Mouse (Mus musculus) urinary bladder, adult 18-20 months (tissue): Measurements from ENCODE around the gene Rarb.
"Not testable (repeated sequence)": the region's sequence is repeated elsewhere in the genome, so short reads cannot be mapped to it uniquely, and the experiment has no call there.

Experiments used
- DNase-seq, 2 experiments: peaks; one replicate each; pipeline ENCODE4 v3.0.0; 2022; ENCODE audit warnings: low spot score in 2 of 2, mixed read lengths in 2 of 2

Rarb gene

GRCm38 (mm10) chr14:16818602-16819250 lies at the start of gene Rarb:
TSS of gene Rarb (minus strand) at chr14:16819156.
- no peak for DNase-seq

- no peak for DNase-seq
Measured at GRCm38 (mm10) chr14:16842036-16842435, 23.1 kb upstream of the Rarb start.

GRCm38 (mm10) chr14:16841597-16841989 lies 22.6 kb upstream of the Rarb start:
- DNase-seq: no peak

- peak in 1 of 2 experiments; percentile 11 for DNase-seq
Measured at GRCm38 (mm10) chr14:16840951-16841596, 22.1 kb upstream of the Rarb start.

GRCm38 (mm10) chr14:16840135-16840534 lies 21.2 kb upstream of the Rarb start:
- DNase-seq: no peak

- DNase-seq: no peak
Measured at GRCm38 (mm10) chr14:16815096-16815741, 3.7 kb downstream of the Rarb start.

GRCm38 (mm10) chr14:16806155-16806554 lies 12.8 kb downstream of the Rarb start:
- no peak for DNase-seq

GRCm38 (mm10) chr14:16790161-16790560 lies 28.8 kb downstream of the Rarb start:
- DNase-seq: no peak

GRCm38 (mm10) chr14:16781942-16782541 lies 36.9 kb downstream of the Rarb start:
- DNase-seq: no peak

GRCm38 (mm10) chr14:16776723-16777381 lies 42.1 kb downstream of the Rarb start:
- DNase-seq: no peak

GRCm38 (mm10) chr14:16772927-16773326 lies 46.0 kb downstream of the Rarb start:
- no peak for DNase-seq

- DNase-seq: no peak
Measured at GRCm38 (mm10) chr14:16765891-16766290, 53.1 kb downstream of the Rarb start.

- no peak for DNase-seq
Measured at GRCm38 (mm10) chr14:16762773-16763172, 56.2 kb downstream of the Rarb start.

- no peak for DNase-seq
Measured at GRCm38 (mm10) chr14:16758773-16759434, 60.1 kb downstream of the Rarb start.

- not testable (repeated sequence) for DNase-seq
Measured at GRCm38 (mm10) chr14:16755601-16756000, 63.4 kb downstream of the Rarb start.

GRCm38 (mm10) chr14:16752648-16753047 lies 66.3 kb downstream of the Rarb start:
- DNase-seq: no peak

- DNase-seq: no peak
Measured at GRCm38 (mm10) chr14:16746982-16747578, 71.9 kb downstream of the Rarb start.

- DNase-seq: no peak
Measured at GRCm38 (mm10) chr14:16740982-16741739, 77.8 kb downstream of the Rarb start.

GRCm38 (mm10) chr14:16738538-16738937 lies 80.4 kb downstream of the Rarb start:
- DNase-seq: no peak

GRCm38 (mm10) chr14:16737781-16738180 lies 81.2 kb downstream of the Rarb start:
- no peak for DNase-seq
